Mouse (Mus musculus): ENCODE measurements around the gene Unc45a.

The Unc45a gene

DNA sequence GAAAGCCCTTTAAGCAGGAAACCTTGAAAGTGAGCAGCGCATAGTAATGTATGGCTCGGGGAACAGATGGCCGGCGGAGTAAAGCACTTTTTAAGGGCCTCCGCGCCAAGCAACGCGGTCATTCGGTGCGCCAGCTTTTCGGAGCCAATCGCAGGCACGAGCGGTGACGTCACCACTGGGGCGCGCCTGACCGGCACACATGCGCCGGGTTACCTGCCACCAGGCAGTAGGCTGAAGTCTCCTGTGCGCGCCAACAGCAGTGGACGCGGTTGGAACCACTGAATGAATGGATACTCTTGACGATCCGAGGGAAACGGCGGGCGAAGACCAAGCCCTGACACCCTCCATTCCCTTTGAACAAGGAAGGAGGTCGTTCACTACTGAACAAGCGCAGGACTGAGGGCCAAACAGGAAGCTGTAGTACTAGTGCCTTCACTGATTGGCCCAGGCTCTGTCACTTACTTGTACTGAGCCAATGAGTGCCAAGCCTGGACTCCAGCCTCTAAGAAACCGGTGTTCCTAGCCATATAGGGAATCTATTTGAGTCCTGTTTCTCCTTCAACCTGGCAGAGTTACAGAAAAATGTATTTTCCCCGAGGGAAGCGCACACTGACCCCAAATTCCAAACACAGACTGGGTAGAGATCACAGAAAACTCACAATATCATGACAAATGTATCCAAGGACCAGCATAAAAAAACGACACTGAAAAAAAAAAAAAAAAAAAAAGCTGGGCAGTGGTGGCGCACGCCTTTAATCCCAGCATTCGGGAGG is 16.6 kb downstream of the Unc45a start, which contains the start of gene Rccd1:
TSS of gene Rccd1 (minus strand) at position 412 of the 773 bp plus-strand sequence.
- peak; percentile 97 for DNase-seq

DNA sequence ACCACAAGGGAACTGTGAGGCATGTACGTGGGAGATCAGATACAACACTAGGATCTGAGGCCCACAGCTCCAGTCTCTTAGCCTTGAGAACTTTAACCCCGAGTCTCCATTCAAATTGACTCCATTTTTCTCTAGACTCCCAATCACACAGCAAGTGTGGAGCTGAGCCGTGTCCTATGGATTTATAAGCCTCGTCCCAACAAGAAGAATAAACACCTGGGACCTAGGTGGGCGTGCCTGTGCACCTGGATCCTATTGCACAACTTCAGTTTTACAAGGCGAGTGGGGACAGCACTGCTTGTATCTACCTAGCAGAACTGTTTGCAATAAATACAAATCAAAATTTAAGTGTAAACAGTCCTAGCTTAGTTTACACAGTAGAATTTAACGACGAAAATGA is 17.5 kb downstream of the Unc45a start:
- DNase-seq = peak; percentile 50

DNA sequence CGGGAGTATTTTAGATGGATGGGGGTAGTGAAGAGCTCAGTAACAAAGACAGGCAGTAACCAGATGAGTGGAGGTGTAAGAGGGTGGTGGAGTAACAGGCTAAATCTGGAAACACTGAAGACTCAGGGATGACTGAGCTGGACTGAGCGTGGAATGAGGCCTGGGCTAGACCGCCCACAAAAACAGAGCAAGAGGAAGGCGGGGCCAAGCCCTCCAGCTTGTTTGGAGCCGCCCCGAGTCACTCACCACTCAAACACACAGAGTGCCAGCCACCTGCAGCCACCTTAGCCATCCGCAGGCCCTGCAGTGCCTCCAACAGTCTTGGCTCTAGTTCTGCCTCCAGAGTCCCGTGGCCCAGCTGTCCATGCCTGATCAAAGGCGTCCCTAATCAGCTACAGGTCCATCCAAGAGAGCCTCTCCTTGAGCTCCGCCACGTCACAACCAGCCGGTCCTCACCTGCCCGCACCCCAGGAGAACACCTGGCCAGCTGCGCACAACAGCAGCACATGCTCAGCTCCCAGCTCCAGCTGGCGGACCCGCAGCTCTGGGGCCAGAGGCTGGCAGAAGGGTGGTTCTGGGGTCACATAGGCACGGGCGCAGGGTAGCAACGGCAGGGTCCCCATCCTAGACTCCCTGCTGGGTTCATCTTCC is 20.8 kb downstream of the Unc45a start:
- no peak for DNase-seq

- DNase-seq = no peak
Measured at GRCm38 (mm10) chr7:80318670-80319069, 22.1 kb downstream of the Unc45a start.

DNA sequence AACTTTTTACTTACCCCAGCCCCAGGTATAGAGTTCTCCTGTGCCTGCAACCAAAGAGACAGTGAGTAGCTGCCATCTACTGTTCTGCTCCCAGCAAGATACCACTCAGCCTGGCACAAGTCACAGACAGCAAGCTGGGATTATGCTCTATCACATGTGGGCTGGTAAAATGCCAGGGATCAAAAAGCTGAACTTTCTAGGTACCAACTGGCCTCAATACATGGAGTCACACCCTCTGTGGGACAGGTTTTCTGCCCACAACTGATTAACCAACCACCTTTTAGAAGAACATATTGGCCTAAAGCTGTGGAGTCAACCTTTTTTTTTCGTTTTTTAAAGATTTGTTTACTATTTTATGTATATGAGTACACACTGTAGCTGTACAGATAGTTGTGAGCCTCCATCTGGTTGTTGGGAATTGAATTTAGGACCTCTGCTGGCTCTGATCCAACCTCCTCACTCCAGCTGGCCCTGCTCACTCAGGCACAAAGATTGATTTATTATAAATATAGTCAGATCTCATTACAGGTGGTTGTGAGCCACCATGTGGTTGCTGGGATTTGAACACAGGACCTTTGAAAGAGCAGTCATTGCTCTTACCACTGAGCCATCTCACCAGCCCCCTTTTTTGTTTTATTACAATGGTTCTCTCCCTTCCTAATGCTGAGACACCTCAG is 23.2 kb downstream of the Unc45a start:
- peak; percentile 18 for DNase-seq

DNA sequence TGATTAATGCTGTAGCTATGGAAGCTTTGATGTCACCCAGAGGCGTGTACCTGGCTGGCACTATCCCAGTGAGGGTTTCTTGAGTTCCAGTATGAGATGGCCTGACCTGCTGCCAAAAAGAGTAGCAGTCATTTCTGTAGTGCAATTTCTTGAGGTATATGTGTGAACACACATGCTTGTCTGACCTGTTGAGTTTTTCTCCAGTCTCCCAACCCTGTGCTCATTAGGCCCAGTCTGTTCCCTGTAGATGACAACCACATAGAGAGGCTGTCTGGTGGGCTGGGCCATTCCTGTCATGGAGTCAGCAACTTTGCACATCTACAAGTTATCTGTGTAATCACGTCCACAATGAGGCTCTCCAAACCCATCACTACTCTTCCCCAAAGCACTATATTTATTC is 25.1 kb downstream of the Unc45a start:
- no peak for DNase-seq

GRCm38 (mm10) chr7:80310771-80311170 is 30.0 kb downstream of the Unc45a start:
- DNase-seq = no peak

GRCm38 (mm10) chr7:80307766-80308165 is 33.0 kb downstream of the Unc45a start:
- DNase-seq = no peak

- no peak for DNase-seq
Measured at GRCm38 (mm10) chr7:80301522-80301921, 39.3 kb downstream of the Unc45a start.

DNA sequence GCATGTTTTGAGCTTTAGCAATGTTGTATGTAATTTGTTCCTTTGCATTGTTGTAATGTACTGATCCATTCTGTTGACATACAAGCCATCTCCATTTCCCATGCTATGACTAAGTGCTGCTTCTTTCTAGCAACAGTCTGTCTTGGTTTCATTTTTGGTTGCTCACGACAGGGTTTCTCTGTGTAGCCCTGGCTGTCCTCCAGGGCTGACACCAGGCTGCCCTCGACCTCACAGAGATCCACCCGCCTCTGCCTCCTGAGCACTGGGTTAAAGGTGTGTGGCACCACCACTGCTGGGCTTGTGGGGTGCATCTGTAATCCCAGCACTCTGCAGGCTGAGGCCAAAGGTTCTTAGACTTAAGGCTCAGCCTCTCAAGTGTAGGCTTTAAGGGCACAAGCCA is 41.2 kb downstream of the Unc45a start:
- DNase-seq = no peak

- no peak for DNase-seq
Measured at GRCm38 (mm10) chr7:80298754-80299153, 42.1 kb downstream of the Unc45a start.

DNA sequence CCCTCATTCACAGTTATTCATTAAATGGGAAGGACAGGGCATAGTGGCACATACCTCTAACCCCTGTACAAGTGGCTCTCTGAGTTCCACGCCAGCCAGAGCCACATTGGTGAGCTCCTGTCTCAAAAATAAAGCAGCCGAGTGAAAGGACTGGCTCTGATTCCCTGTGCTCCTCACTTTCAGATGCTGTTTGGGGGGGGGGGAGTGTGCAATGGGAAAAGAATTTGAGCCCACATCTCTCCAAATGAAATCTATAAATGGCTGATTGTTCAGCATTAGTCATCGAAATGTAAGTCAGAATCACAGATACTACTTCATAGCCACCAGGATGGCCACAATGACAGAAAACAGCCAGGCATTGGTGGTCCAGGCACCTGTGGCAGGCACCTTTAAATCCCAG is 43.8 kb downstream of the Unc45a start:
- no peak for DNase-seq

- DNase-seq = no peak
Measured at GRCm38 (mm10) chr7:80296462-80296861, 44.3 kb downstream of the Unc45a start.

GRCm38 (mm10) chr7:80294764-80295648 is 45.8 kb downstream of the Unc45a start:
- no peak for DNase-seq

DNA sequence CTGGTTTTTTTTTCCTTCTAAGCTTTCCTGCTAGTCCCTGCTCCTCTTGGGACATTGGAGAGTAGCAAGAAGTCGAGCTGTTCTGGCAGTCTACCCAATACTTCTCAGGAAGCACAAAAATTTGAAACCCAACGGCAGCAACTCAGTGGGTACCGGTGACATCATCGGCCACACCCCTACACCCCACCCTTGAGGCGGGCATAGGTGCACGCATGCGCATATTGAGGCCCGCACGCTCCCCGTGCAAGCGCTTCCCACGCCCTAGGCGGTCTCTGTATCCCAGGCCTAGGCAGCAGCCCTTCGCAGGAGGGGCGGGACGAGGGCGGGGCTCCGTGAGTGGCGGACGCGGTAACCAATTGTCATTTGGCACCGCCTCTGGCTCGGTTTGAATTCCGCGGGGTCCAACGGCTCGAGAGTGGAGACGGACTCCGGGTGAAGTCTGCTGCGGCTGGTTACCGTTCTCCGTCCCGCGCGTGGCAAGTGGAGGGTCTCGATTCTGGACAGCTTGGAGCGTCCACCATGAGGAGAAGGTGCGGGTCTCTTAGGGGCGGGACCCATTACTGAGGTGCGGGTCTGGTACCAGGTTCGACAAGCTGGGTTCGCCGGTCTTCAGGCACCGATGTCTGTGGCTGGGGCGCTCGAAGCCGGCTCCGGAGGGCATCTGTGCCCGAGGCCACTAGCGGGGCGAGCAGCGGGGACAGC is 46.6 kb downstream of the Unc45a start, which contains the start of gene Prc1:
TSS of gene Prc1 (plus strand) at position 389 of the 702 bp plus-strand sequence.
- peak; percentile 99 for DNase-seq

GRCm38 (mm10) chr7:80287736-80288135 is 53.1 kb downstream of the Unc45a start:
- no peak for DNase-seq

DNA sequence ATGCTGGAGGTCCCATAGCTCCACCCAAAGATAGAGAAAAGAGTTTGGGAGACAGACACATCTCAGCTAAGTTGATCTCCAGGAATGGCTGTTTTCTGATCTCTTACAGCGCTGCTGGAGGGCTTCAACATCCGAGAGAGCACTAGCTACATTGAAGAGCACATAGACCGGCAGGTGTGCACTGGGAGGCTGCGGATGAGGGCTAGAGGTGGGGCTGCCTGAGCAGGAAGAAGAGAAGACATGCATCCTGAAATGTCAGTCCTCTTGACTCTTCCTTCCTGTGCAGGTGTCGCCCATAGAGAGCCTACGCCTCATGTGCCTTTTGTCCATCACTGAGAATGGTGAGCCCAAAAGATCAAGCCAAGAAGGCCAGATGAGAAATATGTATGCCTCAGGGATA is 55.1 kb downstream of the Unc45a start:
- no peak for DNase-seq

DNA sequence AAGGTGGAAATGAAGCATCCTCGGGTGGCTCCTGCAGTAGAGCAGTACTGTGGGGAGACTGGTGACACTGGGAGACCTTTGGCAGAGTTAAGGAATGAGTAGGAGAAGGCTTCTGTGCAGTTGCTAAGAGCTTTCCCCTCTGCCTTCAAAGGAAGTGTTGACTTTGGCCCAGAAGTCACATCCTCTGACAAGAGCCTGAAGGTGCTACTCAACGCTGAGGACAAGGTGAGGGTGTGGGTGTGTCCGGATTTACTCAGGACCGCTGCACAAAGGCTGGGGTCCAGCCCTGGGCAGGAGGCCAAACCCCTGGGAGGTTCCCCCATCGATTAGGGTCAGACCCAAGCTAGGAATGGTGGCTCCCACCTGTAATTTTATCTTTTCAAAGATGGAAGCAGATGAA is 56.4 kb downstream of the Unc45a start:
- DNase-seq = no peak

GRCm38 (mm10) chr7:80283226-80283918 is 57.4 kb downstream of the Unc45a start:
- DNase-seq = no peak

- no peak for DNase-seq
Measured at GRCm38 (mm10) chr7:80281646-80282045, 59.2 kb downstream of the Unc45a start.

GRCm38 (mm10) chr7:80280998-80281397 is 59.8 kb downstream of the Unc45a start:
- no peak for DNase-seq

Data from cerebellum, adult 9-10 months (tissue).